Mouse (Mus musculus) skeletal muscle tissue, adult 2 months (tissue): ENCODE results near the gene Kcnj14.

Experiments used
- DNase-seq: peaks from one replicate; pipeline ENCODE4 v3.0.0-alpha.2; 2012; ENCODE audit warnings: low read depth, low spot score

Gene Kcnj14

DNA sequence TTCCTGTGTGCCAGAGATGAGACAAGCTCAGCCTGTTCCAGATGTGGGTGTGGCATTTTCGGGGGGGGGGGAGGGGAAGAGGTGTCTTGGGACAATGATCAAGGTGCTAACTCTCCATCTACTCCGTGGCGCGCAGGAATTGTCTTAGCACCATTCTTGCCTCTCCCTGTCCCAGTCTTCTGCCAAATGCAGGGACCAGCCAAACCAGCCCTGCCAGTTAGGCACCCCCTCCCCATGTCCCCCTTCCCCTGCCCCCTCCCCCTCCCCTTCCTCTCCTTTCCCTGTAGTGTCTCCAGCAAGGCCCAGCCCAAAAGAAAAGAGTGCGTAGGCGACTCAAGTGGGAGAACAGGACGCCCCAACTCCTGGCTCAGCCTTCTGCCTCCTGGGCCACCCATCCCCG is 57.8 kb downstream of the Kcnj14 start:
- no peak for DNase-seq
